Mouse (Mus musculus): ENCODE data around the gene H60b.

- TF ChIP-seq CTCF (conservative IDR thresholded peaks at IDR 0.05; ENCODE audit: insufficient read depth, insufficient read length, low read depth, low read length) = no peak
- no peak for TF ChIP-seq POLR2A (IDR thresholded peaks at IDR 0.05; ENCODE audit: low read depth, low read length)
Measured at GRCm38 (mm10) chr10:22150593-22150992, 7.8 kb upstream of the H60b start.
